Mouse (Mus musculus): ENCODE measurements around the gene Alpk3.

- TF ChIP-seq EP300 (IDR thresholded peaks at IDR 0.05; ENCODE audit: low read depth) (no peak), CTCF (IDR thresholded peaks at IDR 0.05; ENCODE audit: low read depth) (no peak)
Measured at GRCm38 (mm10) chr7:81011576-81011975, 45.8 kb upstream of the Alpk3 start.
